Mouse (Mus musculus): Measurements from ENCODE around the gene Tff3. TPM values are rescaled to one million over a fixed set of nuclear protein-coding genes. Genes with fewer than 3 reads are reported as not detected.

Tff3 gene
- polyA plus RNA-seq, 2 experiments = 10.1 to 27.4 TPM

DNA sequence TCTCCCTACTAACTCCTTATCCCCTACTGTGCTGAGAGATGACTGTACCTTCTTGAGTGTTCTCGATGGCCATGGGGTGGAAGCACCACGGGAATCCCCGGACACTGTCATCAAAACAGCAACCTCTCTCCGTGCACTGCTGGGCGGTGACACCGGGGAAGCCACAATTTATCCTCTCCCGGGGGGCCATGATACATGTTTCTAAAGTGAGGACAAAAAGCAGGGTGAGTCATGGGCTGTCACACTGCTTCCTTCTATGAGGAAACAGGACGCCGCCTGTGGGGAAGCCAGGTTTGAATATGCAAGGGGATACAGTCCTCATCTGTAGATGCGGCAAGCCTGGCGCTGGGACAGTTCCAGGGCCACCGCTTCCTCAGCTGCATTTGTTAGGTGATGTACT lies 33.2 kb upstream of the Tff3 start:
- Histone ChIP-seq H3K27me3 (ENCODE audit: control insufficient read depth, insufficient read depth, low read length) (no peaks in the 10 kb centered on the region), H3K36me3 (replicated peaks; ENCODE audit: control insufficient read depth, insufficient read depth, low read depth) (no peaks in the 10 kb centered on the region), H3K27ac (no peak overlapping the region), H3K4me1 (replicated peaks; ENCODE audit: control insufficient read depth in 2 of 2, insufficient read depth in 2 of 2, low read length in 1 of 2) (no peaks in the 10 kb centered on the region), H3K4me3 (ENCODE audit: insufficient read depth in 1 of 2, low read depth in 2 of 2, low read length in 2 of 2) (no peak overlapping the region), H3K4me2 (ENCODE audit: low read depth) (no peak overlapping the region), H3K9me3 (ENCODE audit: control insufficient read depth, low read length) (no peaks in the 10 kb centered on the region), H3K9ac (replicated peaks) (no peak overlapping the region)
- TF ChIP-seq CTCF (IDR thresholded peaks at IDR 0.05; ENCODE audit: low read depth) = no peak
- TF ChIP-seq EP300 (IDR thresholded peaks at IDR 0.05; ENCODE audit: low read depth) = no peak
- no peak for ATAC-seq (ENCODE audit: insufficient read depth)
- 46% methylated on average over 12 of the region's 12 CpGs for WGBS (ENCODE audit: insufficient replicate concordance)
- DNase-seq (ENCODE audit: low read depth in 3 of 3, low spot score in 3 of 3) = peak in 1 of 3 experiments; percentile 14

DNA sequence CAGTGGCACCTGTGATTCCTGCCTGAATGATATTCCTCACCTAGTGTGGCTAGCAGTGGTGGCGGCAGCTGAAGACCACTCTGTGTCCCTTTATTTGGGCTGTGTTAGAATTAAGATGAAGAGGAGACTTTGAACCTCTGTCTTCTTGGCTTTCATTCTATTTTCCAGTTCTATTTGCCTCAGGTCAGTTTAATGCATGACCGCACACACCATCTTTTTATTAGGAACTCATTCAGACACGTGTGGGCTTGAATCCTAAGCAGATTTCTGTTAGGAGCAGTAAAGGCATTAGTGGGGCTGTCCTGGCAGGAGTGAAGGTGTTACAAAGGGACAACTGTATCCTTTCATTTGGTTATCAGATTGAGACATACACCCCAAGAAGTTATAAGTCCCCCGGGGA lies 30.8 kb upstream of the Tff3 start:
- Histone ChIP-seq H3K9me3 (ENCODE audit: control insufficient read depth, low read length) (no peaks in the 10 kb centered on the region), H3K4me3 (ENCODE audit: insufficient read depth in 1 of 2, low read depth in 2 of 2, low read length in 2 of 2) (no peak overlapping the region), H3K27ac (no peak overlapping the region), H3K9ac (replicated peaks) (no peak overlapping the region), H3K4me2 (ENCODE audit: low read depth) (no peak overlapping the region), H3K4me1 (replicated peaks; ENCODE audit: control insufficient read depth in 2 of 2, insufficient read depth in 2 of 2, low read length in 1 of 2) (no peaks in the 10 kb centered on the region), H3K36me3 (replicated peaks; ENCODE audit: control insufficient read depth, insufficient read depth, low read depth) (no peaks in the 10 kb centered on the region), H3K27me3 (ENCODE audit: control insufficient read depth, insufficient read depth, low read length) (no peaks in the 10 kb centered on the region)
- TF ChIP-seq EP300 (IDR thresholded peaks at IDR 0.05; ENCODE audit: low read depth) = no peak
- TF ChIP-seq CTCF (IDR thresholded peaks at IDR 0.05; ENCODE audit: low read depth) = no peak
- DNase-seq (ENCODE audit: low read depth in 3 of 3, low spot score in 3 of 3) (no peak), ATAC-seq (ENCODE audit: insufficient read depth) (no peak)
- 65% methylated on average over 4 of the region's 4 CpGs for WGBS (ENCODE audit: insufficient replicate concordance)

DNA sequence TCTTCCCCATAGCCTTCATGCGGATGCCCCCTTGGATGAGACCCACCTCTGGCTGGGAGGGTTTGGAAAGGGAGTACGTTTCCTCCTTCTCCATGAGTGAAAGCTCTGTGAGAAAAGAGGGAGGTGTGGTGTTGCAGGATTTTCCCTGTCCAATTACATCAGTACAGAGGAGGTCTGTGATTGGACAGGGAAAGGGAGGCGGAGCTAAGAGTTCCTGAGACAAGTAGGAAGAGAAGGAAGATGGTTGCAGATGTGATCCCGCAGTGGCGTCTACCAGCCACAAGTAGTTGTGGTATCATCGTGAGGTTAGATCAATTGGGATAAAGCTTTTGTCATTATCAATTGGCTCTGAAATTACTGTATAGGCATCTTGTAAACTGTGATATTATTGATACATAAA lies 28.5 kb upstream of the Tff3 start:
- 71% methylated on average over 6 of the region's 6 CpGs for WGBS (ENCODE audit: insufficient replicate concordance)

DNA sequence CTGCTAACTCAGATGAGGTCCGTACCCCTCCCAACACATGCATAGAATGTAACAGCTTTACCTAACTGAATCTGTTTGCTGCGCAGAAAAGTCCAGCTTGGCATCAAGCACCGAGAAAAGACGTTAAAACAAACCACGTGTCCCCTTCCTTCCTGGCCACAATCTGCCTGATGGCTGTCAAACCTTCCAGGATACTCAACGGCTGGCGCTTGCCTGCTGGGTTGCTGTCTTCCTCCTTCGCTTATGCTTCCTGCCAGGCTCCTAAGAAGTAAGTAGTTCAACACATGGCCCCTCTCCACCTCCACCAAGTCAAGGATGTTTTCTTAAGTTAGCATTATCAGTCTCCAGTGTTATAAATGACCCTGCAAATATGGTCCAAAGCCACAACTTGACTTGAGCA lies 24.3 kb upstream of the Tff3 start:
- no peaks in the 10 kb centered on the region for H3K9me3 ChIP-seq (ENCODE audit: control insufficient read depth, low read length)
- no peak overlapping the region for H3K4me2 ChIP-seq (ENCODE audit: low read depth)
- H3K27me3 ChIP-seq (ENCODE audit: control insufficient read depth, insufficient read depth, low read length) = no peaks in the 10 kb centered on the region
- H3K4me3 ChIP-seq (ENCODE audit: insufficient read depth in 1 of 2, low read depth in 2 of 2, low read length in 2 of 2) = no peak overlapping the region
- DNase-seq (ENCODE audit: low read depth in 3 of 3, low spot score in 3 of 3) (no peak), ATAC-seq (ENCODE audit: insufficient read depth) (no peak)
- 9% methylated on average over 8 of the region's 8 CpGs for WGBS (ENCODE audit: insufficient replicate concordance)
- H3K27ac ChIP-seq = no peak overlapping the region
- H3K36me3 ChIP-seq (replicated peaks; ENCODE audit: control insufficient read depth, insufficient read depth, low read depth) = no peaks in the 10 kb centered on the region
- TF ChIP-seq EP300 (IDR thresholded peaks at IDR 0.05; ENCODE audit: low read depth) (no peak), CTCF (IDR thresholded peaks at IDR 0.05; ENCODE audit: low read depth) (no peak)
- no peak overlapping the region for H3K9ac ChIP-seq (replicated peaks)
- H3K4me1 ChIP-seq (replicated peaks; ENCODE audit: control insufficient read depth in 2 of 2, insufficient read depth in 2 of 2, low read length in 1 of 2) = peaks cover 0 to 5% of the 10 kb centered on the region in 2 experiments; a peak in 1 of 4 replicates

More for the DNA sequence above, 28.5 kb upstream of the Tff3 start:
- TF ChIP-seq CTCF (IDR thresholded peaks at IDR 0.05; ENCODE audit: low read depth) = no peak
- no peak for TF ChIP-seq EP300 (IDR thresholded peaks at IDR 0.05; ENCODE audit: low read depth)
- Histone ChIP-seq H3K27me3 (ENCODE audit: control insufficient read depth, insufficient read depth, low read length) (no peaks in the 10 kb centered on the region), H3K36me3 (replicated peaks; ENCODE audit: control insufficient read depth, insufficient read depth, low read depth) (no peaks in the 10 kb centered on the region), H3K9me3 (ENCODE audit: control insufficient read depth, low read length) (no peaks in the 10 kb centered on the region), H3K9ac (replicated peaks) (no peak overlapping the region), H3K4me2 (ENCODE audit: low read depth) (no peak overlapping the region), H3K4me1 (replicated peaks; ENCODE audit: control insufficient read depth in 2 of 2, insufficient read depth in 2 of 2, low read length in 1 of 2) (0 out of 4 replicates have a peak, but pooled peaks cover 0 to under 1% of the 10 kb centered on the region in 2 experiments), H3K4me3 (ENCODE audit: insufficient read depth in 1 of 2, low read depth in 2 of 2, low read length in 2 of 2) (no peak overlapping the region), H3K27ac (no peak overlapping the region)
- DNase-seq (ENCODE audit: low read depth in 3 of 3, low spot score in 3 of 3) (no peak), ATAC-seq (ENCODE audit: insufficient read depth) (no peak)

DNA sequence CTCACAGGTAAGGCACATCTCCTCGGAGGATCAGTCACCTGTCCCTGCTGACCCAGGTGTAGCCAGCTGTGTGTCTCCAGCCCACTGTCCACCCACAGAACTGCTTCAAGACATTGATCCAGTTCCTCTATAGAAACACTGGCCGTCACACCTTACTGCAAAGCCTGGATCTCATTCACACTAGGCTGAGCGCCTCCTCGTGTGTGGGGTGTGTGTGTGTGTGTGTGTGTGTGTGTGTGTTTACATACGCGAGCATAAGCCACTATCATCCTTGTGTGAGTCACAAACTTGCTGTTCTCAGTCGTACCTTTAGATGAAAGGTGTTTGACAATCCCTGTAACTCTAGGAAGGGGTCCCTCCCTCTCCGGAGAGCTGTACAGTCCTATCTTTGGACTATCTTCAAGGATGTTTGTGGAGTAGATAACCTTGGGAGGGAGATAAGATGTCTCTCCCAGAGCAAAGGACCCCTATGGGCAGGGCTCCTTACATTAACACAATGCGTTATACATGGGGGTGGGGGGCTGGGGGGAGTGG lies 23.6 kb upstream of the Tff3 start:
- Histone ChIP-seq H3K9ac (replicated peaks) (no peak overlapping the region), H3K36me3 (replicated peaks; ENCODE audit: control insufficient read depth, insufficient read depth, low read depth) (no peaks in the 10 kb centered on the region), H3K27me3 (ENCODE audit: control insufficient read depth, insufficient read depth, low read length) (no peaks in the 10 kb centered on the region), H3K4me2 (ENCODE audit: low read depth) (peak overlapping the region; percentile 9), H3K4me3 (ENCODE audit: insufficient read depth in 1 of 2, low read depth in 2 of 2, low read length in 2 of 2) (no peak overlapping the region), H3K27ac (no peak overlapping the region), H3K4me1 (replicated peaks; ENCODE audit: control insufficient read depth in 2 of 2, insufficient read depth in 2 of 2, low read length in 1 of 2) (peaks cover 0 to 5% of the 10 kb centered on the region in 2 experiments; a peak in 1 of 4 replicates), H3K9me3 (ENCODE audit: control insufficient read depth, low read length) (no peaks in the 10 kb centered on the region)
- 40% methylated on average over 9 of the region's 9 CpGs for WGBS (ENCODE audit: insufficient replicate concordance)
- TF ChIP-seq CTCF (IDR thresholded peaks at IDR 0.05; ENCODE audit: low read depth) (no peak), EP300 (IDR thresholded peaks at IDR 0.05; ENCODE audit: low read depth) (no peak)
- ATAC-seq (ENCODE audit: insufficient read depth) (no peak), DNase-seq (ENCODE audit: low read depth in 3 of 3, low spot score in 3 of 3) (no peak)
